Mouse (Mus musculus) midbrain, embryonic 13.5 days (tissue): ENCODE data around the gene Smlr1. TPM values are rescaled to one million over a fixed set of nuclear protein-coding genes. Genes with fewer than 3 reads are reported as not detected.

Source experiments
- ATAC-seq: fragments of 200-750 bp; cut with Nextera tagmentation; 2 replicates; pipeline ENCODE4 v1.8.0; 2017; ENCODE audit warnings: mild to moderate bottlenecking, moderate TSS enrichment, moderate library complexity
- H3K27ac ChIP-seq: fragments of 300-500 bp; sonication (generic); 2 replicates; pipeline ENCODE4 v1.5.1; 2015; ENCODE audit warnings: inconsistent platforms, mild to moderate bottlenecking, moderate library complexity
- H3K27me3 ChIP-seq: fragments of 300-500 bp; sonication (generic); 2 replicates; pipeline ENCODE4 v1.6.1; 2015; ENCODE audit warnings: mild to moderate bottlenecking, inconsistent platforms
- H3K36me3 ChIP-seq: fragments of 300-500 bp; sonication (generic); 2 replicates; pipeline ENCODE4 v1.6.1; 2015; ENCODE audit warnings: mild to moderate bottlenecking, inconsistent platforms
- H3K4me1 ChIP-seq: fragments of 300-500 bp; sonication (generic); replicated peaks from 2 replicates; pipeline ENCODE4 v1.6.1; 2015; ENCODE audit warnings: inconsistent platforms
- H3K4me2 ChIP-seq: fragments of 300-500 bp; sonication (generic); replicated peaks from 2 replicates; pipeline ENCODE4 v1.6.1; 2015; ENCODE audit warnings: moderate library complexity, mild to moderate bottlenecking, inconsistent platforms
- H3K4me3 ChIP-seq: fragments of 300-500 bp; sonication (generic); replicated peaks from 2 replicates; pipeline ENCODE4 v1.5.1; 2015; ENCODE audit warnings: mild to moderate bottlenecking, inconsistent platforms
- H3K9ac ChIP-seq: fragments of 300-500 bp; sonication (generic); replicated peaks from 2 replicates; pipeline ENCODE4 v1.6.1; 2015; ENCODE audit warnings: mild to moderate bottlenecking, inconsistent platforms
- H3K9me3 ChIP-seq: fragments of 300-500 bp; sonication (generic); 2 replicates; pipeline ENCODE4 v1.6.1; 2016; ENCODE audit warnings: mild to moderate bottlenecking, inconsistent platforms
- WGBS: fragments of 180-500 bp; shearing (Covaris S2); methylation state at CpG from one replicate; pipeline ENCODE4 v1.1.7; 2015; 5-methylcytosine and 5-hydroxymethylcytosine counted together
- polyA plus RNA-seq: library from polyadenylated mRNA; unstranded; fragments of >200 nt; fragmentation: Nextera tagmentation; extraction: Ambion mirVana; gene quantifications from 2 replicates; pipeline ENCODE4 v1.2.1, GENCODE M21; 2015

The Smlr1 gene
- polyA plus RNA-seq = not detected in 2 replicates

- no peaks in the 10 kb centered on the region for H3K36me3 ChIP-seq
- H3K4me1 ChIP-seq = no peaks in the 10 kb centered on the region
- H3K9ac ChIP-seq = no peak within 1 kb of the TSS
- ATAC-seq = no peak
- no peak within 1 kb of the TSS for H3K4me2 ChIP-seq
- H3K4me3 ChIP-seq = no peak within 1 kb of the TSS
- no peaks in the 10 kb centered on the region for H3K9me3 ChIP-seq
- no peaks in the 10 kb centered on the region for H3K27me3 ChIP-seq
- 91% methylated on average over 10 of the region's 10 CpGs for WGBS
- no peak within 1 kb of the TSS for H3K27ac ChIP-seq
These were observed at the start of gene Smlr1 for GRCm38 (mm10) chr10:25535891-25536331. Smlr1 (minus strand) TSS chr10:25536267.

DNA sequence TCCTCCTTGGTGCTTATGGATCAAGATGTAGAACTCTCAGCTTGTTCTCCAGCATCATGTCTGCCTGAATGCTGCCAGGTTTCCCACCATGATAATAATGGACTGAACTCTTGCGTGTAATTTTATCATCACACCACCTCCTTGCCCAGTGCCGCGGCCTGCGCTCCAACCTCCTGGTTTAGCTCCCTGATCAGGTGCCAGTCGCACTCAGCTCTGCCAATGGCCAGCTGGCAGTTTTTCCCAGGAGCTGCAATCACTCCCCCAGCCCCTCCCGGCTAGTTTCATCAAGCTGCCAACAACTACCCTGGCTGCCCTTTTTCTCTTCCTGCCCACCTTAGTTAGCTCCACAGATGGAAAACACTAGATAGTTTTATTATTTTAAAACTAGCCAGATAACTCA lies 48.8 kb upstream of the Smlr1 start:
- no peak overlapping the region for H3K4me2 ChIP-seq
- 92% methylated on average over 6 of the region's 6 CpGs for WGBS
- no peak overlapping the region for H3K27ac ChIP-seq
- H3K9ac ChIP-seq = no peak overlapping the region
- H3K36me3 ChIP-seq = no peaks in the 10 kb centered on the region
- ATAC-seq = no peak
- no peaks in the 10 kb centered on the region for H3K27me3 ChIP-seq
- H3K4me3 ChIP-seq = no peak overlapping the region
- H3K4me1 ChIP-seq = 0 out of 2 replicates have a peak, but pooled peaks cover 4% of the 10 kb centered on the region
- H3K9me3 ChIP-seq = no peaks in the 10 kb centered on the region

DNA sequence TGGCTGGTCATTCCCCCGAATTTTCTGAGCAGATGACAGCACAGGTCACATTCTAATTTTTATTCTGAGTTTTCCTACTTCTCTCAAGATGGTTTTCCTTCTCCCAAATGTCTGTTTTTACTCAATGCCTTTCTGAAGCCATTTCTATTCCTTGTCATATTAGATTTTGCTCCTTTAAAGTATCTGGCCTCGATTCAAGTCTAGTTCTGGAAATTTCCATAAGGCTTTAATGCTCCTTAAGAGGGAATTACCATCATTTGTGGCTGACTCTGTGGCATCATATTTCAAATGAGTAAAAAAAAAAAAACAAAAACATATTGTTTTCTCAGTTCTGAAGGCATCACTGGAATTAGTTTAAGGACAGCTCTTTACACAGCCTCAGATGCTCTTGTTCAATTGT lies 44.0 kb upstream of the Smlr1 start:
- no peak for ATAC-seq

DNA sequence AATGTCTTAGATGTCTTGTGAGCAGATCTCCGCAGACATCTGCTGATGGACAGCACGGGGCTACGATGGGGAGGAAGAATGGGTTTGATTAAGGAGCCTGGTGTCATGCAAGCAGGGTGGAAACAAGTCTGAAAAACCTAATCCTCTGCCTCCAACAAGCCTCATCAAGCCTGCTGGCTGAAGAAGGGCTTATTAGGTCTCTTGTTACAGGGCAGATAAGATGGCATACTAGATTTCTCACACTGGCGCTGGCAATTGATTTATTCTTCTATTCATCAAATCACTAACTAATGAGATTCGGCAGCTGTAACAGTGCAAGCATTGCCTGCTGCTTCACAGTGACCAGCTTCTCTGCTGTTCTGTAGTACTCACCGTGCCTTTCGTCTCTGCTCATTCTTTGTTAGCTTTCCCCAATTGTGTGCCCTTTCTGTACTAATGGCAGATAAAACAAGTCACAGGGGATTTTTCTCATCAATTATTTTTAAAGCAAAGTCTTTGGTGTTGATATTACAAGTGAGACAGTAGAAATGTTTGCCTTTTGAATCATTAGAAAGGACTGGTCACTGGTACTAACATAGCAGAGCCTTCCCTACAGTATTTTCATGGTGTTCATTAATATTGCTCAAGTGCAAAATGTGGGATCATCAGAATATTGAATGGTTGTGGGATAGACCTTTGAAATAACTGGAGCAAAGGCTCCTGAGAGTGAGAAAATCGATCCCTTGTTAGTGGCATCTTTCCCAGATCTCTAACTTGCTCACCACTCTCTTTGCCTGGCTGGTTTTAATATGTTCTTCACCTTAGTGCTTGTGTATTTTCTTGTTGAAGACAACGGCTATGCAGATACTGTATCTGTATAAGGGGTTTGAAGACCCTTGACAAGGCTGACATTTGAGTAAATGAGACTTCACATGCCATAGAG lies 35.5 kb upstream of the Smlr1 start:
- peak overlapping the region; percentile 67 for H3K27ac ChIP-seq
- H3K9ac ChIP-seq = no peak overlapping the region
- no peaks in the 10 kb centered on the region for H3K27me3 ChIP-seq
- 22% methylated on average over 9 of the region's 9 CpGs for whole genome bisulfite sequencing
- no peaks in the 10 kb centered on the region for H3K9me3 ChIP-seq
- H3K4me3 ChIP-seq = 0 out of 2 replicates have a peak overlapping the region, but pooled peaks have one; percentile 11
- H3K4me2 ChIP-seq = peak overlapping the region; percentile 41
- H3K36me3 ChIP-seq = no peaks in the 10 kb centered on the region
- ATAC-seq = peak; percentile 96
- H3K4me1 ChIP-seq = peaks cover 18% of the 10 kb centered on the region

More for the DNA sequence above, 44.0 kb upstream of the Smlr1 start:
- H3K27me3 ChIP-seq = no peaks in the 10 kb centered on the region
- H3K36me3 ChIP-seq = no peaks in the 10 kb centered on the region
- H3K4me3 ChIP-seq = no peak overlapping the region
- H3K27ac ChIP-seq = no peak overlapping the region
- H3K4me1 ChIP-seq = no peaks in the 10 kb centered on the region
- no peaks in the 10 kb centered on the region for H3K9me3 ChIP-seq
- no peak overlapping the region for H3K4me2 ChIP-seq
- H3K9ac ChIP-seq = no peak overlapping the region
- 79% methylated on average over 2 of the region's 2 CpGs for WGBS

DNA sequence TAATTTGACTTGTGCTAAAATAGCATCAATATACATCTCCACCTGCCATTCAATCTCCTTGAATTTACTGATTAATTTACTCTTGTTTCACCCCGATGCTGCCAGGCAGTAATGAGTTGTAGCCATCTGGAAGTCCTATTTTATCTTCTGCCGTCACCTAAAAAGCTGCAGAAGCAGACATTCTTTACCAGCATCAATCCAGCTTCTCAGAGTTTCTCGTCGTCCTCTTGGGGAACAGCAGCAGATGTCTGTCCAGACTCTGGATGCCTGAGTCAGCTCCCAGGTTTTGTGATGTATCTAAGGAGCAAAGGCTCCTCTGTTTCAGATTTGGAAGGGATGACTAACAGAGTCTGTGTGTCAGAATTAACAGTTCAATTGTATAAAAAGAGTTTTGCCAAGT lies 16.9 kb upstream of the Smlr1 start:
- no peaks in the 10 kb centered on the region for H3K27me3 ChIP-seq
- no peak overlapping the region for H3K9ac ChIP-seq
- no peaks in the 10 kb centered on the region for H3K9me3 ChIP-seq
- no peak overlapping the region for H3K4me3 ChIP-seq
- no peak for ATAC-seq
- 72% methylated on average over 4 of the region's 4 CpGs for WGBS
- no peaks in the 10 kb centered on the region for H3K4me1 ChIP-seq
- H3K27ac ChIP-seq = no peak overlapping the region
- H3K4me2 ChIP-seq = no peak overlapping the region
- H3K36me3 ChIP-seq = no peaks in the 10 kb centered on the region

GRCm38 (mm10) chr10:25541097-25541496 lies 5.0 kb upstream of the Smlr1 start:
- Histone ChIP-seq H3K36me3 (no peaks in the 10 kb centered on the region), H3K27ac (no peak overlapping the region), H3K4me1 (no peaks in the 10 kb centered on the region), H3K9me3 (no peaks in the 10 kb centered on the region), H3K9ac (no peak overlapping the region), H3K27me3 (no peaks in the 10 kb centered on the region), H3K4me2 (no peak overlapping the region), H3K4me3 (no peak overlapping the region)
- ATAC-seq = no peak
- WGBS = 95% methylated on average over 3 of the region's 3 CpGs

DNA sequence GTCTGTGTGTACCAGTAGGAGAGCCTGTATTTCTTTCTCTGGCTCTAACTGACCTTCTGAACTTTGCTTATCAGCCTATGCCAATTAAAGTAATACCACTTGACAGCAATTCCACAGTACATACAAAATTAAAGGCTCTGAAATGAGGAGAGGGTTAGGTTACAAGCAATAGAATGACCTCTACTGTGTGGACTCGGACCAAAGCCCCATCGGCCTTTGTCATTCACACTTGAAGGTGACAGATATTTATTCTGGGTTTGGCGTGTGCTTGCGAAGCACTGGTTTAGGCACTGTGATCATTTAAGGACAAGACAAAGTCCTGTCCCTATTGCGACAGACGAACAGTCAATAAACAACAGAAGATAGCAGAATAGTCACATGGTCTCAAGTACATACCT lies 3.7 kb upstream of the Smlr1 start:
- no peak overlapping the region for H3K4me2 ChIP-seq
- H3K27ac ChIP-seq = no peak overlapping the region
- ATAC-seq = no peak
- H3K27me3 ChIP-seq = no peaks in the 10 kb centered on the region
- no peak overlapping the region for H3K4me3 ChIP-seq
- 87% methylated on average over 6 of the region's 6 CpGs for WGBS
- no peak overlapping the region for H3K9ac ChIP-seq
- no peaks in the 10 kb centered on the region for H3K9me3 ChIP-seq
- no peaks in the 10 kb centered on the region for H3K36me3 ChIP-seq
- no peaks in the 10 kb centered on the region for H3K4me1 ChIP-seq

- H3K4me1 ChIP-seq = no peaks in the 10 kb centered on the region
- no peak overlapping the region for H3K9ac ChIP-seq
- H3K9me3 ChIP-seq = no peaks in the 10 kb centered on the region
- no peak overlapping the region for H3K4me3 ChIP-seq
- no peak overlapping the region for H3K27ac ChIP-seq
- ATAC-seq = no peak
- H3K27me3 ChIP-seq = no peaks in the 10 kb centered on the region
- no peaks in the 10 kb centered on the region for H3K36me3 ChIP-seq
- 76% methylated on average over 4 of the region's 4 CpGs for WGBS
- no peak overlapping the region for H3K4me2 ChIP-seq
These were observed 3.2 kb upstream of the Smlr1 start for GRCm38 (mm10) chr10:25539146-25539770.

DNA sequence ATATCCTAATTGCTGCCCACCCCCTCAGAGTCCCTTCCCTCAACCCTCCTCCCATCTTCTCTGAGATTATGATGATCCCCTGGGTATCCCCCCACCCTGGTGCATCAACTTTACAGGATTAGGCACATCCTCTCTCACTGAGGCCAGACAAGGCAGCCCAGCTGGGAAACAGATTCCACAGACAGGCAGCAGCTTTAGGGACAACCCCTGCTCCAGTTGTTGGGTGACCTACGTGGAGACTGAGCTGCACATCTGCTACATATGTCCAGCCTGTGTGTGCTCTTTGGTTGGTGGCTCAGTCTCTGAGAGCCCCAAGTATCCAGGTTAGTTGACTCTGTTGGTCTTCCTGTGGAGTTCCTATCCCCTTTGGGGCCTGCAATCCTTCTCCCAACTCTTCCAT lies 2.7 kb upstream of the Smlr1 start:
- ATAC-seq = no peak
- no peak overlapping the region for H3K27ac ChIP-seq
- WGBS = 81% methylated on average over 1 of the region's 1 CpGs

GRCm38 (mm10) chr10:25536621-25537020 lies 554 bp upstream of the Smlr1 start:
- no peak overlapping the region for H3K4me3 ChIP-seq

More for the DNA sequence above, 2.7 kb upstream of the Smlr1 start:
- Histone ChIP-seq H3K36me3 (no peaks in the 10 kb centered on the region), H3K9me3 (no peaks in the 10 kb centered on the region), H3K4me2 (no peak overlapping the region), H3K9ac (no peak overlapping the region), H3K27me3 (no peaks in the 10 kb centered on the region), H3K4me1 (no peaks in the 10 kb centered on the region), H3K4me3 (no peak overlapping the region)

DNA sequence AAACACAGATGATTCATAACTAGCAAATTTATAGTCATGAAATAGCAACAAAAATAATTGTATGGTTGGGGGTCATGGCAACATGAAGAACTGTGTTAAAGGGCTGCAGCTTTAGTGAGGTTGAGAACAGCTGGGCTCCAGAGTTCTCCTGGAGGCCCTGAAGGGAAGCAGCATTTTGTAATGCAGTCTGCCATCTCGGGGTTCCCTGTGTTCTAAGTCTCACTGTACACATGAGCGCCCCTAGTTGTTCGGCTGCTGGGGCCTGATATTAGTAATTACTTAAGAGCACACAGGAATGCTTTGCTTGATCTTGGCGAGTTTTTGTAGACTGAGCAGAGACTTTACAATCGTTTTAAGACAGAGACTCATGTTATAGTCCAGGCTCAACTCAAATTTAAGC lies 1.6 kb downstream of the Smlr1 start:
- Histone ChIP-seq H3K4me2 (no peak overlapping the region), H3K4me1 (no peaks in the 10 kb centered on the region), H3K9ac (no peak overlapping the region), H3K27me3 (no peaks in the 10 kb centered on the region), H3K27ac (no peak overlapping the region), H3K9me3 (no peaks in the 10 kb centered on the region), H3K36me3 (no peaks in the 10 kb centered on the region), H3K4me3 (no peak overlapping the region)
- ATAC-seq = no peak
- WGBS = 84% methylated on average over 5 of the region's 5 CpGs

More at GRCm38 (mm10) chr10:25536621-25537020, 554 bp upstream of the Smlr1 start:
- no peak overlapping the region for H3K9ac ChIP-seq
- H3K4me1 ChIP-seq = no peaks in the 10 kb centered on the region
- no peak overlapping the region for H3K27ac ChIP-seq
- H3K4me2 ChIP-seq = no peak overlapping the region
- H3K27me3 ChIP-seq = no peaks in the 10 kb centered on the region
- ATAC-seq = no peak
- H3K9me3 ChIP-seq = no peaks in the 10 kb centered on the region
- no peaks in the 10 kb centered on the region for H3K36me3 ChIP-seq
- 94% methylated on average over 6 of the region's 6 CpGs for whole genome bisulfite sequencing

- no peak overlapping the region for H3K9ac ChIP-seq
- H3K4me3 ChIP-seq = no peak overlapping the region
- ATAC-seq = no peak
- no peaks in the 10 kb centered on the region for H3K27me3 ChIP-seq
- WGBS = 91% methylated on average over 9 of the region's 9 CpGs
- no peaks in the 10 kb centered on the region for H3K36me3 ChIP-seq
- H3K27ac ChIP-seq = no peak overlapping the region
- H3K4me2 ChIP-seq = no peak overlapping the region
- no peaks in the 10 kb centered on the region for H3K4me1 ChIP-seq
- no peaks in the 10 kb centered on the region for H3K9me3 ChIP-seq
These were observed 2.4 kb downstream of the Smlr1 start for GRCm38 (mm10) chr10:25533513-25534246.
